Mouse (Mus musculus): Measurements from ENCODE around the gene Gm19426. TPM values are rescaled to one million over a fixed set of nuclear protein-coding genes. Genes with fewer than 3 reads are reported as not detected.

Gene Gm19426
- total RNA-seq, 2 experiments from 2014 or later: 0.66 to 1.0 TPM

Small RNAs within 50 kb of the gene (microRNA-seq; reads per million reads assigned to microRNA genes)
- 3,570 to 4,823 reads per million in 2 experiments for gene Mir130a

Other genes with a start within 250 kb of the Gm19426 start
- gene Ctnnd1, start 92.9 kb downstream of the Gm19426 start, total RNA-seq (2021): 10 to 100 TPM; 46.4 to 49.7 TPM
- not detected for gene Btbd18, start 84.6 kb downstream of the Gm19426 start, total RNA-seq (2021)
- gene Selenoh, start 72.9 kb downstream of the Gm19426 start, total RNA-seq (2021): 10 to 100 TPM; 13.3 to 15.6 TPM
- not detected for gene Gm28635, start 65.6 kb downstream of the Gm19426 start, total RNA-seq (2021)
- 1 to 10 TPM; 7.4 to 9.9 TPM for gene Med19, start 65.3 kb downstream of the Gm19426 start, total RNA-seq (2021)
- gene Tmx2, start 64.5 kb downstream of the Gm19426 start, total RNA-seq (2021): 10 to 100 TPM; 45.5 to 52.3 TPM
- gene Zdhhc5, start 28.5 kb downstream of the Gm19426 start, total RNA-seq (2021): 10 to 100 TPM; 41.3 to 45.1 TPM
- gene Clp1, start 16.3 kb downstream of the Gm19426 start, total RNA-seq (2021): 1 to 10 TPM; 4.1 to 4.9 TPM
- 1 to 10 TPM in 1 of 2 experiments, under 1 TPM in 1; 0.73 to 1.0 TPM for gene Ypel4, start 9.6 kb downstream of the Gm19426 start, total RNA-seq (2021)
- 10 to 100 TPM; 55.0 to 72.1 TPM for gene Serping1, start 31.8 kb upstream of the Gm19426 start, total RNA-seq (2021)
- gene Ube2l6, start 55.2 kb upstream of the Gm19426 start, total RNA-seq (2021): 1 to 10 TPM; 6.1 to 7.0 TPM
- 100 to 1,000 TPM in 1 of 2 experiments, 10 to 100 TPM in 1; 95.9 to 120 TPM for gene Smtnl1, start 79.0 kb upstream of the Gm19426 start, total RNA-seq (2021)
- 10 to 100 TPM; 45.7 to 46.0 TPM for gene Timm10, start 83.3 kb upstream of the Gm19426 start, total RNA-seq (2021)
- 10 to 100 TPM in 1 of 2 experiments, 1 to 10 TPM in 1; 6.2 to 16.1 TPM for gene Slc43a1, start 95.2 kb upstream of the Gm19426 start, total RNA-seq (2021)
- gene Rtn4rl2, start 143.1 kb upstream of the Gm19426 start, total RNA-seq (2021): under 1 TPM; 0.55 to 0.64 TPM
- 10 to 100 TPM; 22.4 to 43.2 TPM for gene Slc43a3, start 192.9 kb upstream of the Gm19426 start, total RNA-seq (2021)
- gene Prg2, start 236.8 kb upstream of the Gm19426 start, total RNA-seq (2021): under 1 TPM in 1 of 2 experiments, not detected in 1; 0.29 TPM
- gene Prg3, start 244.6 kb upstream of the Gm19426 start, total RNA-seq (2021): not detected